Mouse (Mus musculus) lung, postnatal 0 days (tissue): ENCODE results near the gene Pakap.

Experiments
- CTCF ChIP-seq: IDR thresholded peaks from 2 replicates; pipeline ENCODE4 v1.5.1; 2016; ENCODE audit warnings: antibody characterized with exemption, mild to moderate bottlenecking
- EP300 ChIP-seq: IDR thresholded peaks from 2 replicates; pipeline ENCODE4 v1.6.1; 2016; ENCODE audit warnings: antibody characterized with exemption, mild to moderate bottlenecking, control low read depth

- no peak for TF ChIP-seq CTCF
- TF ChIP-seq EP300, result no peak
These were observed 38.3 kb downstream of the Pakap start for GRCm38 (mm10) chr4:57606258-57606657.
